Mouse (Mus musculus) splenic B cell, adult 2 months (primary cell): Measurements from ENCODE around the gene Ceacam9.

Experiments
- DNase-seq: peaks from one replicate; pipeline ENCODE4 v3.0.0-alpha.2; 2011; ENCODE audit warnings: low read depth, low spot score
- H3K27me3 ChIP-seq: 2 replicates; pipeline ENCODE4 v1.6.1; 2012; ENCODE audit warnings: mild to moderate bottlenecking, low read length, moderate library complexity, mixed read lengths; ENCODE audit not compliant: control insufficient read depth, poor library complexity, insufficient read depth, severe bottlenecking
- H3K36me3 ChIP-seq: 2 replicates; pipeline ENCODE4 v1.6.1; 2012; ENCODE audit warnings: mild to moderate bottlenecking, low read length, moderate library complexity, mixed read lengths; ENCODE audit not compliant: control insufficient read depth, poor library complexity, insufficient read depth, severe bottlenecking

The Ceacam9 gene

GRCm38 (mm10) chr7:16761005-16761481 lies 39.3 kb downstream of the Ceacam9 start:
- DNase-seq = no peak
- no peaks in the 10 kb centered on the region for H3K36me3 ChIP-seq

GRCm38 (mm10) chr7:16761630-16762029 lies 39.9 kb downstream of the Ceacam9 start:
- DNase-seq = no peak
- Histone ChIP-seq H3K27me3 (no peaks in the 10 kb centered on the region), H3K36me3 (no peaks in the 10 kb centered on the region)

More at GRCm38 (mm10) chr7:16761005-16761481, 39.3 kb downstream of the Ceacam9 start:
- H3K27me3 ChIP-seq = no peaks in the 10 kb centered on the region

- Histone ChIP-seq H3K27me3 (no peaks in the 10 kb centered on the region), H3K36me3 (no peaks in the 10 kb centered on the region)
- DNase-seq = no peak
Observed at GRCm38 (mm10) chr7:16763463-16764218, 41.9 kb downstream of the Ceacam9 start.

- no peak for DNase-seq
- Histone ChIP-seq H3K27me3 (no peaks in the 10 kb centered on the region), H3K36me3 (no peaks in the 10 kb centered on the region)
Observed at GRCm38 (mm10) chr7:16766443-16766842, 44.7 kb downstream of the Ceacam9 start.
